Mouse (Mus musculus) layer of hippocampus, postnatal 25 days (tissue): ENCODE results near the gene Zfp994. TPM values are rescaled to one million over a fixed set of nuclear protein-coding genes. Genes with fewer than 3 reads are reported as not detected.
"Not testable (repeated sequence)": the region's sequence is repeated elsewhere in the genome, so short reads cannot be mapped to it uniquely, and the experiment has no call there.

Source experiments
- DNase-seq, 2 experiments: peaks; one replicate each; pipeline ENCODE4 v3.0.0; 2022; ENCODE audit warnings: mixed read lengths in 2 of 2, low spot score in 1 of 2; ENCODE audit errors: extremely low spot score in 1 of 2
- total RNA-seq, 2 experiments: library from RNA; stranded (reverse); gene quantifications; 2 replicates each; pipeline ENCODE4 v1.2.3; 2021

The Zfp994 gene
- total RNA-seq: 1 to 10 TPM; 4.7 to 5.5 TPM

GRCm38 (mm10) chr17:22225422-22226012 is at the start of gene Zfp994:
Zfp994 (minus strand) TSS chr17:22225616.
- DNase-seq: peak; percentile 78 to 87

- not testable (repeated sequence) for DNase-seq
These were observed 5.3 kb upstream of the Zfp994 start for GRCm38 (mm10) chr17:22230701-22231100.

- DNase-seq: not testable (repeated sequence)
These were observed 401 bp downstream of the Zfp994 start for GRCm38 (mm10) chr17:22225015-22225414.

DNA sequence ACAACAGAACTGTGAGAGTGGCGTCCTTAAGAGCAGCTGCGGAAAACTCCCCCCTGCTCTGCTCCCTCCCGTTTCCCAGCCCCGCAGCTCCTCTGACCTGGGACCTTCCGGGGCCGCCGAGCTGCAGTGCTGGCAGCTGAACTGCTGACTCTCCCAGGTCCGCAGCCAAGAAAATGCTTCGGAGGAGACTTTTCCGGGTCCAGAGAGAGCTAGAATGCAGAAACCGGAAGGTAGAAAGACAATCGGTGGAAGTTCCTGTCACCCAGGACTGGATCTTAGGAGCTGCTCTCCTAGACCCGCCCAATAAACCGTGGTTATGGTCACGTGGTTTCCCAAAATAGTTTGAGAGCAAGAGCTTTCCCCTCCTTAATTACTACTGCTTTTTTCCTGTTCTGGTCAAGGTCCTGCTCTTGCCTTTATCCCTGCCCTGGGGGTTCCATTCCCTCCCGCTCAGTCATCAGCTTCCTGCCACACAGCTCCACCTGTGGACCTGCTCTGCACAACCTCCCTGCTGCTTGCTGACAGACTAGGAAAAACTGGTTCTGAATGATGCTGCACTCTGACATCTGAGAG is 59.6 kb downstream of the Zfp994 start, which contains the start of gene Zfp947:
Gene Zfp947, minus strand, starts transcription at position 469 of the 573 bp plus-strand sequence.
- peak; percentile 3 to 8 for DNase-seq

DNA sequence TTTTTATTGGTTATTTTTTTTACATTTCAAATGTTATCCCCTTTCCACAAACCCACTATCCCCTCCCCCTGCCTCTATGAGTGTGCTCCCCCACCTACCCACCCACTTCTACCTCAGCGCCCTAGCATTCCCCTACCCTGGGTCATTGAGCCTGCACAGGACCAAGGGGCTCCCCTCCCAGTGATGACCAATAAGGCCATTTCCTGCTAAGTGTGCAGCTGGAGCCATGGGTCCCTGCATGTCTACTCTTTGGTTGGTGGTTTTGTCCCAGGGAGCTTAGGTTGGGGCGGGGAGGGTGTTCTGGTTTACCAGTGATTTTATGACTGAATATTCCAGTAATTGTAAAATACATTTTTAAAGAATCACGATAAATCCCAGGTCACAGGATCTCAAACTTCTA is 60.1 kb downstream of the Zfp994 start:
- DNase-seq: not testable (repeated sequence)

GRCm38 (mm10) chr17:22153951-22154350 is 71.5 kb downstream of the Zfp994 start:
- not testable (repeated sequence) for DNase-seq

Other genes starting within 250 kb of the Zfp994 start
- gene Zfp947, start 59.4 kb downstream of the Zfp994 start, total RNA-seq: under 1 TPM; 0.79 to 0.82 TPM
- 10 to 100 TPM; 10.2 to 11.4 TPM for gene CT030661.1, start 89.2 kb upstream of the Zfp994 start, total RNA-seq
- gene Zfp944, start 135.8 kb upstream of the Zfp994 start, total RNA-seq: 1 to 10 TPM; 9.1 to 9.8 TPM
- 10 to 100 TPM in 1 of 2 experiments, 1 to 10 TPM in 1; 9.9 to 10.6 TPM for gene Zfp758, start 135.8 kb upstream of the Zfp994 start, total RNA-seq
- 10 to 100 TPM; 10.2 to 11.4 TPM for gene Zfp946, start 198.6 kb upstream of the Zfp994 start, total RNA-seq